Mouse (Mus musculus): Measurements from ENCODE around the gene Tbc1d2b.

Gene Tbc1d2b

GRCm38 (mm10) chr9:90265322-90266039 lies 5.1 kb downstream of the Tbc1d2b start:
- peak; percentile 1 for DNase-seq (ENCODE audit: low spot score)

DNA sequence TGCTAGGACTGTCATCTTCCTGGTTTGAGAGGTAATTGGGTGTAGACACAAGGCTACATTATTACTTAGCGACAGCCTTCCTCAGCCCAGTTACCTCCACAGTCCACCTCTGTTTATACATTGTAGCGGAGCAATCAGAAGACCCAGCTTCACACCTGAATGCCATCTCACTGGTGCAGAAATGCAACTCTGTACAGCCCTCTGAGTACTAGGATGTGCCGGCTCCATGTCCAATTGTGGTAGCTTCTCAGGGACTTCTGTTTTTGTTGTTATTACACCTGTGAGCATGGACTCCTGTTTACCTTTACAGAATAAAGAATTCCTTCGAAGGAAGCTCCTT lies 7.3 kb downstream of the Tbc1d2b start:
- no peak for DNase-seq (ENCODE audit: low spot score)

DNA sequence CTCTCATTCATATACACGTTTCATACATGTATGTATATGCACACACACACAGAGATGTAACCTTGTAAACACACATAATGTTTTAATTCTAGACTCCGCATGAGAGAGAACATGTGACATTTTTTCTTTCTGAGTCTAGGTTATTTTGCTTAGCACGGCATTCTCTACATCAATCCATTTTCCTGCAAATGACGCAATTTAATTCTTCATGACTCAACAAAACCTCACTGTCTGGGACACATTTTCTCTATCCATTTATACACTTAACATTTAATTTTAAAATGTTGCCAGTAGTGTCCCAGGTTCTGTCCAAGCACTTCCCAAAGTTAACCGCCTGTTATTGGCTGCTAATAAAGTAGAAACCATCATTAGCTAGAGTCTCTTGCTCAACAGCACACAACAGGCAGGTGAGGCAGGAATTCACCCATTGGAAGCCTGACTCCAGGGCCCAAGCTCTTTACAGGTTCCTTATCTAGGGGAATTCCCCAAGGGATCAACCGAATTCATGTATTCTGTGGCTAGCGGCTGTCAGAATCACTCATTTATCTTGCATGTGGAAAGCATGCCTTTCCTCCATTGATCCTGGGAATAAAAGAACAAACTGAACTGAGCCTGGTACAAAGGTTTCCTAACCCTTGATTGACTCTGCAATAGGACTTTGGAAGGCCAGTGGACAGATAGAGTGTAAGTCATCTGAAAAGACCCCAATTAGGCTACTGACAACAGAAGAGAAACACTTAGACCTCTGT lies 7.8 kb downstream of the Tbc1d2b start:
- DNase-seq (ENCODE audit: low spot score): no peak

- DNase-seq (ENCODE audit: low spot score): no peak
These were observed 8.5 kb downstream of the Tbc1d2b start for GRCm38 (mm10) chr9:90262063-90262462.

- no peak for DNase-seq (ENCODE audit: low spot score)
These were observed 9.8 kb downstream of the Tbc1d2b start for GRCm38 (mm10) chr9:90260600-90261375.

GRCm38 (mm10) chr9:90260079-90260478 lies 10.5 kb downstream of the Tbc1d2b start:
- DNase-seq (ENCODE audit: low spot score): no peak

GRCm38 (mm10) chr9:90259400-90259950 lies 11.1 kb downstream of the Tbc1d2b start:
- DNase-seq (ENCODE audit: low spot score): no peak

- no peak for DNase-seq (ENCODE audit: low spot score)
These were observed 12.7 kb downstream of the Tbc1d2b start for GRCm38 (mm10) chr9:90257754-90258531.

- no peak for DNase-seq (ENCODE audit: low spot score)
These were observed 13.4 kb downstream of the Tbc1d2b start for GRCm38 (mm10) chr9:90257220-90257619.

GRCm38 (mm10) chr9:90255844-90256405 lies 14.7 kb downstream of the Tbc1d2b start:
- no peak for DNase-seq (ENCODE audit: low spot score)

GRCm38 (mm10) chr9:90253181-90253580 lies 17.4 kb downstream of the Tbc1d2b start:
- DNase-seq (ENCODE audit: low spot score): no peak

DNA sequence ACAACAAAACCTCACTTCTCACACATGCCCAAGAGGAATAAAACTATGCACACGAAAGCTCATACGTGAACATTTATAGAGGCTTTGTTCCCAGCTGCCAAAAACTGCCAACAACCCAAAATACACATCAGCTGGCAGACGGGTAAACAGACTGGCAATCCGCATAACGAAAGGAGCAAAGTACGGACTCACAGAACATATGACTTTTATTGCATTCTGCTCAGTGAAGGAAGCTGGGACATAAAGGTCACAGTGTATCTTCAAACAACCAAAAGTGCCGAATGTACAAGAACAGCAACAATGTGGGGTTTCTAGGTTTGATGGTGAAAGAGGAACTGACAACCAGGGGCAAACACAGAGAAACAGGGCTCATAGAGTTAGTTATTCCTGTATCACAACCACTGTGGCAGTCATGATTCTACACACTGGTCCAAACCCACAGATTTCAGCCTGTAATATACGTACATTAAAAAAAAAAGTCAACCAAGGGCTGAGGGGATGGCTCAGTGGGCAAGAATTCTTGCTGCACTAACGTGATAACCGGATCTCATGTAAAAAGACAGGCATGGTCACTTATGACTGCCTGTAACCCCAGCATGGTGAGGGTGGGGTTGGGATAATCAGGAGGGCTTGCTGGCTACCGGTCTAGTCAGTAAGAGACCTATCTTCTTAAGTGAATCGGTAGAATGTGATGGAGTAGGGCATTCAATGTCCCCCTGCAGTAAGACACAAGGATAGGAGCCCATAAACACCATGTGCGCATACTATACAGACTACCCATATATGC lies 19.4 kb downstream of the Tbc1d2b start:
- no peak for DNase-seq (ENCODE audit: low spot score)

DNA sequence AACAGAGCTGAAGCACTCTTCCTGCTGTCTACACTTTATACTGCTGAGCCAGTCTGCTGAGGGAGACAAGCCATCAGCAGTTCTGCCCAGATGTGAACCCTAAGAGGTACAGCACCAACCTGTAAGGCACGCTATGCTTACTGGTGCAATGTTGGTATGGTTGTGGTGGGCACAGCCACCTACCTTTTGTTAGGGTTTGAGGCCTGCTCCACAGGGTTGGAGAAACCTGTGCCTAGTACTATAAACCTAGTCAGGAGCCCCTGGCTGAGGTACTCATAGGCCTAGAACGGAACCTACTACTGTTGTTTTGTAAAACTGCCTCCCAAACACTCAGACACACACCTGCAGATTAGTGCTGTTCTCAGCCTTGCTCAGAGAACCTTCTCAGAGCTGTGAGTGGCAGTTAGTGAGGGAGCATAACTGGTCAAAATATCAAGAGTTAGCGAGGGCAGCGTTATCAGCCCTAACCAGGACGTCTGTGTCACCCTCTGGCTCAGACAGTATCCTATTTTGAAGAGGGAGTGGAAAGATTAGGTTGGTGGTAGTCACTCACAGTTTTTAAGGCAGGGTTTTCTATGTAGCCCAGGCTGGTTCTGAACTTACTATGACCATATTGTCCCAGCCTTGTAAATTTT lies 20.3 kb downstream of the Tbc1d2b start:
- no peak for DNase-seq (ENCODE audit: low spot score)

GRCm38 (mm10) chr9:90249036-90249435 lies 21.6 kb downstream of the Tbc1d2b start:
- no peak for DNase-seq (ENCODE audit: low spot score)

DNA sequence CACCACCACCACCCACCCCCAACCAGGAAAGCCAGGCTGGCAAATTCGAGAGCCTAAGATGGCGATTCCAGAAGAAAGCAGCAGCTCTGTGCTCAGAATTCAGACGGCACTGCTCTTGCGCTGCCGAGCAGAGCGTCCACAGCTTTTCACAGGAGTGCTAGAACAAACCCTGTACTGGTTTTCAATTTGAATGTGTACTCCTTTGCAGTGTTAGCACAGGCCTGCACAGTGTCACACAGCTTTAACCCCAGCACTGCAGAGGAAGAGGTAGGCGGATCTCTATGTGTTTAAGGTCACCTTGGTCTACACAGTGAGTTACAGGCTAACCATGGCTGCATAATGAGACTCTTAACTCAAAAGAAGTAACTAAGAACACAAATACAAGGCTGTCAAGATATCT lies 22.3 kb downstream of the Tbc1d2b start:
- no peak for DNase-seq (ENCODE audit: low spot score)

- DNase-seq (ENCODE audit: low spot score): no peak
These were observed 23.3 kb downstream of the Tbc1d2b start for GRCm38 (mm10) chr9:90247316-90247715.

DNA sequence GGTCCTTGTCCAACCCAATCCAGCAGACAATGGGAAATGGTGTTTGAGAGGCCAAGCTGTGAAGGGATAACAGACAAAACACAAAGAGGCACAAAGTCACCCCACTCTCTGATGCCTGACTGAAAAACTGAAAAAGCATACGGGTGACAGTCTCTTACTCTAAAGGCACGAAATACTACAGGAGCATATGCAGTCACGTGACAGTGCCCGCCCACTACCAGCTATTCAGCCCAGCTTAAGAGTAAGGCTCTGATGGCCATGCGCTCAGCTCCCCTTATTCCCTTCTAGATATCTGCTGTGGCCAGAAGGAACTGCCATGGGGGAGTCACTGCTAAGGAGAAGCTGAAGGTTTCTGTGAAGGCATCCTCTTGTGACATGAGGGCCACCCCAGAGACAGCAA lies 24.8 kb downstream of the Tbc1d2b start:
- no peak for DNase-seq (ENCODE audit: low spot score)

- DNase-seq (ENCODE audit: low spot score): no peak
These were observed 25.4 kb downstream of the Tbc1d2b start for GRCm38 (mm10) chr9:90245206-90245605.

- DNase-seq (ENCODE audit: low spot score): no peak
These were observed 26.1 kb downstream of the Tbc1d2b start for GRCm38 (mm10) chr9:90244301-90245151.
